Mouse (Mus musculus): ENCODE measurements around the gene Il1rap.

Gene Il1rap

DNA sequence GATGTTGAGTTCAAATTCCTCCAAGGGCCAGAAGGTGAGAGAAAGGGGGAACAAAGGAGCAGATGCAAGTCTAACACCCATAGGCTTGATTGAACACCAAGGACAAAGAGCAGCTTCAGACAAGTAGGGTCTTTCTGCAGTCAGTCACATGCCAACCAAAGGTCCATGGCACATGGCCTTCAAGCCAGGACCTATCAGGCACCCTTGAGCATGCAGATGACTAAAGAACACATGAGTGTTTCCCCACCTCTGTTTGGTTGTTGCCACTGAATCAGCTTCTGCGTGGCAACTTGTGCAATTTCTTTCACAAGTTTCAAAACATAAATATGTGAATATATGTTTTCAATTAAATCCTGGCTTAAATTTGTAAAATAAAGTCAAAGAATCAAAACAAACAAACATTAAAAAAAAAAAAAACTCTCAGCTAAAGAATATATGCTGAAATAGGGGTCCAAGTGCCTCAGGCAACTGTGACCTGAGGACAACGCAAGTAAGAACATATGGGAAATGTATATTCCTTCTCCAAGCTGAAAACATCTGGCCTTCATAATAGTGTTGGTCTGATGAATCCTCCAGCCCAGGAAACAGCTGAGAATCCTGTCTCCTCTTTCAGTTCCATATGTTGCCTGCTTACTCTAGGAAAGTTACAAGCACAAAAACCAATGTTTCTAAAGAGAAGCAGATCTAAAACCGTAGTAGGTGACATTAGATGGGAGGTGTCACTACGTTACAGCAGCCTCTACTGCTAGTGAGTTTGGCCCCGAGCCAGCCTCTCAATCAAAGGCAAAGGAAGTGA is 142.6 kb downstream of the Il1rap start:
- DNase-seq (ENCODE audit: low spot score in 2 of 2): no peak

DNA sequence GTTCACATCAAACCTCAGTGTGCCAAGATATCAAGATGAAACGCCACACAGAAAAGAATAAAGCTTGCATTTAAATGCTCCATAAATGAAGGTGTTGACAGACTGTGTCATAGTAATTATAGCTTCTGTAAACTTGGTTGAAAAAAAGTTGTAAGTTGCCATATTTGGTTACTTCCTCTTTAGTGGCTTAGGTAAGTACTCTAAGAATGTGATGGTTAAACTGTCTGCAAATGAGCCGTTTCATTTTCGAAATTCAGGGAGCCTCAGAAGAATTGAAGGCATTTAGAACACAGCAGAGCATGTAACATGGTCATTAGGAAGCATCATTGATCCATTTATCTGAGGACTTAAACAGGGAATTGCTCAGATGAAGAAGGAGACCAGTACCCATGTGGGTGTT is 146.6 kb downstream of the Il1rap start:
- DNase-seq (ENCODE audit: low spot score in 2 of 2): no peak

DNA sequence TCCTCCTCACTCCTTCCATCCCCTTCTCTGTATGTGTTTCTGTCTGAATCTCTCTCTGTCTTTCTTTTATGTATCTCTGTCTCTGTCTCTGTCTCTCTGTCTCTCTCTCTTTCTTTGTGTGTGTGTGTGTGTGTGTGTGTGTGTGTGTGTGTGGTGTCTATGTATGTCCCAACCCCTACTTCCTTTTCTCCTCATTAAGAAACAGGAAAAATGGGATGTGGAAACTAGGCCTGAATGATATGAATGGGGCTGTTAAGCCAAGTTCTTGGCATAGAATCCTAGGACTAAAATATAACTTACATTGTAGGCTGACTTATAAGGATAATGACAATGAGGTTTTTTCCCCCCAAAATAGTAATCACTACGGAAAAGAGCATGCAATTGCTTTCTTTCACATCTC is 149.4 kb downstream of the Il1rap start:
- no peak for DNase-seq (ENCODE audit: low spot score in 2 of 2)

DNA sequence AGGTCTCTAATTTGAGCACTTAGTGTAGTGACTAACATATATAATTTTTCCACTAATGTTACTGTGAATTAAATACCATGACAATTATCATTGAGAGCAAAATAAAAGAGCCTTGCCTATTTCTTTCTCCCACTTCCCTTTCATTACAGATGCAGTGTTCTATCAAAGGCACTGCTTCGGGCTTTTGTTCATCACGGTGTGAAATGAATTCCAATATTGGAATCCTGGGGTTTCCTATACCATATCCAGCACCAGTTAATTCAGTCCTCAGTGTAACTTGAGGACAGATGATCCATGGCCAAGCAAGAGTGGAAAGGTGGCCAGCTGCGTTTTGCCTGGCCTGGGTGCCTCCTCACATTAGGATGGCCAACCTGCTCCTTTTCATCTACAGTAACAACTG is 151.1 kb downstream of the Il1rap start:
- no peak for DNase-seq (ENCODE audit: low spot score in 2 of 2)

DNA sequence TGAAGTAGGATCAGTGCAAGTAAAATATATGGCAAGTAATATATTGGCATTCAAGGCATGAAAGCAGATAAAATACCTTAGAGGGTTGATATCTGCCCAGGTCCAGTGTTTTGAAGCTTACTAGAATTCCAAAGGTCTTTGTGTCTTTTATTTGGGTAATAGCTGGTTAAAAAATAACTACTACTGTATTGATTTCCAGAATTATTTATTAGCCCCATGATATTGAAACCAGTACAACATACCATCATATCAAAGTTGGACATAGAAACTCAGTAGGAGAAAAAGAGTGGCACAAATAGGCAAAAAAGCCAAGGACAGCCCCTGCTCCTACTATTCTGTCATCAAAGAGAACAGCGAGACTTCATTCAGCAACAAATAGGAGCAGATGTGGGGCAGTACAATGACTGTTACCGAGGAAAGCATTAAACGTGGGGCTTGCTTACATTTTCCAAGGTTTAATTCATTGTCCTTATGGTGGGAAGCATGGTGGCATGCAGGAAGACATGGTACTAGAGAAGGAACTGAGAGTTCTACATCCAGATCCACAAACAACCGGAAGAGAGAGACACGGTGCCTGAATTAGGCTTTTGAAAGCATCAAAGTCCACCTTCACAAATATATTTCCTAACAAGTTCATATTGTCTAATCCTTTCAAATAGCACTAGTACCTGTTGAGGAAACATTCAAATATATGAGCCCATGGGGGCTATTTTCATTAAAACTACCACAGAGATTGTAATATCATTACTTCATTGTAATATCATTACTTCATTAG is 174.1 kb downstream of the Il1rap start:
- no peak for DNase-seq (ENCODE audit: low spot score in 2 of 2)

DNA sequence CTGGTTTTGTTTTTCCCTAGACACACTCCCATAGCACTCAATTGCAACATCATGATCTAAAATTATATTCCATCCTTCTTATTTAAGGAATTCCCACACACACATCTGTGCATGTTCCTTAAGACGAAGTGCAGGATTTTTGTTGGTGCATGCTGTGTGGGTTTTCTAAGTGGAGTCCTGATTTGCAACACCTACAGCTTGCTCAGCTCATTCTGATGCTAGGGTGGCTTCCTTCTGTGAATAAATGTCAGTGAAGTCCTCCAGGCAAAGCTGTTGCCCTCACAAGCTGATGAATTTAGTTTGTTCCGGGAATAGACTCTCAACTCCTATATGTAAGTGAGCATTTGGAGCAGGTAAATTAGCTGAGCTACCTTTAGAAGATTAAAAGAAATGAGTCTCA is 194.5 kb downstream of the Il1rap start:
- DNase-seq (ENCODE audit: low spot score in 2 of 2): peak; percentile 64 to 83

DNA sequence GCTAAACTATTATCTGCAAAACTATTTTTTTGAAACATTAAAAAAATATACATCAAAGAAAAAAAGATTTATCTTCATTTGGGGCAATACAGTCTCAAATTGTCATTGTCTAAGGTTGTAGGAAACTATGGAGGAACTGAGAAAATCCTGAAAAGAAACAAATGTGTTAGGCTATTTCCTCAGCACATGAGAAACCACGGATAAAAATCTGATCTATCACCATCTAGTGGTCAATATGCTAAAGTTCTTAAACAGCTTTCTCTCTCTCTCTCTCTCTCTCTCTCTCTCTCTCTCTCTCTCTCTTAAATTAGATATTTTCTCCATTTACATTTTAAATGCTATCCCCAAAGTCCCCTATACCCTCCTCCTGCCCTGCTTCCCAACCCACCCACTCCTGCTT is 195.6 kb downstream of the Il1rap start:
- no peak for DNase-seq (ENCODE audit: low spot score in 2 of 2)
